Mouse (Mus musculus): ENCODE results near the gene Rab1b.

Gene Rab1b

GRCm38 (mm10) chr19:5071545-5072369 lies 35.1 kb downstream of the Rab1b start:
- no peak for DNase-seq (ENCODE audit: low spot score in 2 of 2)

DNA sequence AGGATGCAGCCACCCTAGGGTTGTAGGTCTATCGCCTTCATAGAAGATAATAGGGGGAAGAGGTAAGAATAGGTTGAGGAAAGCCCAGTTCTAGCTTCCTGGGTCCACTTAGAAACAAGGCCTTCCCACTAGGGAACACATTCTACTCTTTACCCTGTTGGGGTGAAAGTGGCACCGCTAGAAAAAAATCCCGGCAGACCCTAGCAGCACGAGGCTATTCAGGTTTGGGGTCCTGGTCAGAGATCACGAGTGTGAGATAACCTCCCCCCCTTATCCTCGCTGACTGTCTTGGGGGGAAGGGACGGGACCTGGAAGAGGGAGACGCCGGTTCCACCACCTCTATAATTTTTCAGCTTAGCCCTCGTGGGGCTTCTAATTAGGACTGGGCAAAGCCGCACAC lies 35.8 kb downstream of the Rab1b start:
- DNase-seq (ENCODE audit: low spot score in 2 of 2): no peak

DNA sequence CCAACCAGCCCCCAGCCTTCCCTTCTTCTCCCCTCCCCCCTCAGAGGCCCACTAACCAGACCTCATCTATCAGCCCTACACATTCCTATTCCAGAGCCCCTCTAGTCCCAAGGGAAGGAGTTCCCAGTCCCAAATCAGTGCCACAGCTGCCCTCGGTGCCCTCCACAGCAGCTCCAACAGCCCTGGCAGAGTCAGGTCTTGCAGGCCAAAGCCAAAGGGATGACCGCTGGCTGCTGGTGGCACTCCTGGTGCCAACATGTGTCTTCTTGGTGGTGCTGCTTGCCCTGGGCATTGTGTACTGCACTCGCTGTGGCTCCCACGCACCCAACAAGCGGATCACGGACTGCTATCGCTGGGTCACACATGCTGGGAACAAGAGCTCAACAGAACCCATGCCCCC lies 36.9 kb downstream of the Rab1b start:
- DNase-seq (ENCODE audit: low spot score in 2 of 2): no peak

- DNase-seq (ENCODE audit: low spot score in 2 of 2): no peak
These were observed 37.4 kb downstream of the Rab1b start for GRCm38 (mm10) chr19:5069486-5069885.

DNA sequence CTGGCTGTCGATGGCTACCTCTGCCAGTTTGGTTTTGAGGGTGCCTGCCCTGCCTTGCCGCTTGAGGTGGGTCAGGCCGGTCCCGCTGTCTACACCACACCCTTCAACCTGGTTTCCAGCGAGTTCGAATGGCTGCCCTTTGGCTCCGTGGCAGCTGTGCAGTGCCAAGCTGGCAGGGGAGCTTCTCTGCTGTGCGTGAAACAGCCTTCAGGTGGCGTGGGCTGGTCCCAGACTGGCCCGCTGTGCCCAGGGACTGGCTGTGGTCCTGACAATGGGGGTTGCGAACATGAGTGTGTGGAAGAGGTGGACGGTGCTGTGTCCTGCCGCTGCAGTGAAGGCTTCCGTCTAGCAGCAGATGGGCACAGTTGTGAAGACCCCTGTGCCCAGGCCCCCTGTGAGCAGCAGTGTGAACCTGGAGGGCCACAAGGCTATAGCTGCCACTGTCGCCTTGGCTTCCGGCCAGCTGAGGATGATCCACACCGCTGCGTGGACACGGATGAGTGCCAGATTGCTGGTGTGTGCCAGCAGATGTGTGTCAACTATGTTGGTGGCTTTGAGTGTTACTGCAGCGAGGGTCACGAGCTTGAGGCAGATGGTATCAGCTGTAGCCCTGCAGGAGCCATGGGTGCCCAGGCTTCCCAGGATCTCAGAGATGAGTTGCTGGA lies 38.2 kb downstream of the Rab1b start:
- DNase-seq (ENCODE audit: low spot score in 2 of 2): no peak

DNA sequence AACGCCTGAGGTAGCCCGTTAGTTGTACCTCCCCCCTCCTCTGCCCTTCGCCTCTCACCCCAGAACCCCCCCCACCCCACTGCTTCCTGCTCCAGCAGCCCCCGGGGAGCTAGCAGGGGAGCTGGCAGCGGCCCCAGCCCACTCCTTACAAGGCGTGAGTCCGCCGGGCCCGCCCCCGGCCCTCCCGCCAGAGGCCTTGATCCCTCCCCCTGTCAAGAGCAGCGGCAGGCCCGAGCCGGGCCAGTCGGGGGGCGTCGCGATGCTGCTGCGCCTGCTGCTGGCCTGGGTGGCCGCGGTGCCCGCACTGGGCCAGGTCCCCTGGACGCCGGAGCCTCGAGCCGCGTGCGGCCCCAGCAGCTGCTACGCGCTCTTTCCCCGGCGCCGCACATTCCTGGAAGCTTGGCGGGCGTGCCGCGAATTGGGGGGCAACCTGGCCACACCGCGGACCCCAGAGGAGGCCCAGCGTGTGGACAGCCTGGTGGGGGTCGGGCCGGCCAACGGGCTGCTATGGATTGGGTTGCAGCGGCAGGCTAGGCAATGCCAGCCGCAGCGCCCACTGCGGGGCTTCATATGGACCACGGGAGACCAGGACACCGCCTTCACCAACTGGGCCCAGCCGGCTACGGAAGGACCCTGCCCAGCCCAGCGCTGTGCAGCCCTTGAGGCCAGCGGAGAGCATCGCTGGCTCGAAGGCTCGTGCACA lies 38.9 kb downstream of the Rab1b start, which contains the start of gene Cd248:
Gene Cd248 (plus strand): TSS at position 212 of the 703 bp plus-strand sequence.
- DNase-seq (ENCODE audit: low spot score in 2 of 2): no peak

GRCm38 (mm10) chr19:5067040-5067799 lies 39.7 kb downstream of the Rab1b start:
- no peak for DNase-seq (ENCODE audit: low spot score in 2 of 2)

GRCm38 (mm10) chr19:5065104-5065503 lies 41.8 kb downstream of the Rab1b start:
- DNase-seq (ENCODE audit: low spot score in 2 of 2): no peak

GRCm38 (mm10) chr19:5062446-5062845 lies 44.4 kb downstream of the Rab1b start:
- DNase-seq (ENCODE audit: low spot score in 2 of 2): no peak

DNA sequence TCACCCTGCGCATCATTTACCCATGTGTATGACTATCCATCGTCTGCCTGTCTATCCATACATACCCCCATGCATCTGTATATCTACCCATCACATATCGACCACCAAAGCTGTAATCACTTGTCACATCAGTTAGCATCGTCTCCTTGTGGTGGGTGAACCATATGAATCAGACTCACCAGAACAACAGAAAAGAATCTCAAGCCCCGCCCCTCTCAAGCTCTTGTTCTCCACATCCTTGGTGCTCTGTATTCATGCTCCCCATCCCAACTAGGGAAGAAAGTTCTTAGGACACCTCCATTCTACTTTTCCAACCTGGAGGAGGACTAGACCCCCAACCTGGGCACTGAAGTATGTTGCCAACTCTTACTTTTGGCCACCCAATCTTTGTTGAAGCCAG lies 44.8 kb downstream of the Rab1b start:
- no peak for DNase-seq (ENCODE audit: low spot score in 2 of 2)

GRCm38 (mm10) chr19:5060365-5061330 lies 46.2 kb downstream of the Rab1b start:
- no peak for DNase-seq (ENCODE audit: low spot score in 2 of 2)

DNA sequence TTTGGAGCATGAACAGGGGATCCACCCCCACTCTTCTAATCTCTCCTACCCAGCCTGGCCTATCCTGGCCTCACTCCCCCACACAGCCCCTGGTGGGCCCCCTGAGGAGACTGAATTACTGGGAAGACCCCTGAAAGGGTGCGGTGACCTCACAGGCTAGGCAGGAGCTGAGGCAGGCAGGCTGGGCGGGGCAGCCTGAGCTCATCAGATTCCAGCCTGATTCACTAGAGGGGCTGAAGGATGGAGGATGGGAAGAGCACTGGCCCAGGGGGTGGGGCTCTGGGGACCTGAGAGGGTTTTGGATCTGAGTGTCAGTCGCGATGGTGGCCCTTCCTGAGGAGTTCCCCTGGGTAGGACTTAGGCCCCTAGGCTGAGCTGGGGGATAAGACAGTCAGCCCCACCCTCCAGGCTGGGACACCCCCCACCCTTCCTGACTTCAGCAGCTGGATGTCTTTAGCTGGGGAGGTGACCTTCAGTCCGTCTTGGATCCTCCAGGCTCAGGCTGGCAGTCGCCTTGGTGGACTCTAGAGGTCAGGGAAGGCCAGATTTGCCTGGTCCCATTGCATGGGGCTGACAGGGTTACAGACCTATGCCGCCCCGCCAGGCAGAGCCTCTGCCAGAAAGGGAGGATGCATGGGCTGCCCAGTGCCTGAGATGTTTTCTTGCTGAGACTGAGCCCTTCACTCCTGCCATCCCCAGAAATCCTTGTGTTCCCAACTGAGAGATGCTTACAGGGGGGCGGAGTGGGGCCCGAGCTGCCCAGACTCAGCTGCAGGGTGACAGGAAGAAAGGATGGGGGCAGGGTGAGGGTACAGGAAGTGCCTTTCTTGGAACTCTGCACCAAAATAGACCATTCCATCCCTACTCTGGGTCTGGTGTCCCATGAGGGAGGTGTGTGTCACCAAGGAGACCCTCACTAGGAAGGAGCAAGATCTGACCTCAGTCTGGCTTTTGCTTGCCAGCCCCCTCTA lies 47.8 kb downstream of the Rab1b start:
- no peak for DNase-seq (ENCODE audit: low spot score in 2 of 2)

- DNase-seq (ENCODE audit: low spot score in 2 of 2): no peak
These were observed 48.7 kb downstream of the Rab1b start for GRCm38 (mm10) chr19:5057876-5058775.

DNA sequence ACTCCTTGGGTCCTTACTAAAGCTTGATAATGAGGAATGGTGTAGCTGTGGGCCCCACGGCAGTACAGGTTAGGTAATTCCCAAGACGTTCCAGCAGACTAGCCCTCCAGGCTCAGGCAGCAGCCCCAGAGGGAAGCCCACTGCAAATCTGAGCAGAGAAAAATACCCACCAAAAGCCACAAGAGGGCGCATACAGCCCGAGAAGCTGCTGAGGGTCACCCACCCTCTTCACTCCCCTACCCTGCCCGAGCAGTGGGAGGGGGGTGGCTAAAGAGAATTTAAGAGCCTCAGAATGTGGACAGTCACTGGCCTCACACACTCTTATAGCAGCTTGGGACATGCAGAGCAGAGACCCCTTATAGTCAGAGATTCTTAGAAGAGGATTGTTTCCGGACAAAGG lies 50.6 kb downstream of the Rab1b start:
- no peak for DNase-seq (ENCODE audit: low spot score in 2 of 2)

DNA sequence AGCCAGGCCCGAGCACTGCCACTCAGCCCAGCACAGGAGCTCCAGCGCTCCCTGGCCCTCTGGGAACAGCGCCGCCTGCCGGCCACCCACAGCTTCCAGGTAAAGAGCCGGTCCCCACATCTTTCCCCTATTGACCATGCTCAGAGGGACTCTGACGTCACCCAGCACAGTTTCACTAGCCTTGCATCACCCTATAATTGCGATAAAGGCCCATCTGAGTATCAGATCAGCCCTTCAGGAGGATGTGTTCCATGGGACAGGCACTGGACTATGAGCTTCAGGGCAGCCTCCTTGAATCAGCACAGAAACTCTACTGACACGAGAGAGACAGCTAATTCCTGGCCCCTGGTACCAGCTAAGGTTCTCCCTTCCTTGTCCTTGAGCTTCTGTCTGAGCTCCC lies 53.0 kb downstream of the Rab1b start:
- no peak for DNase-seq (ENCODE audit: low spot score in 2 of 2)

DNA sequence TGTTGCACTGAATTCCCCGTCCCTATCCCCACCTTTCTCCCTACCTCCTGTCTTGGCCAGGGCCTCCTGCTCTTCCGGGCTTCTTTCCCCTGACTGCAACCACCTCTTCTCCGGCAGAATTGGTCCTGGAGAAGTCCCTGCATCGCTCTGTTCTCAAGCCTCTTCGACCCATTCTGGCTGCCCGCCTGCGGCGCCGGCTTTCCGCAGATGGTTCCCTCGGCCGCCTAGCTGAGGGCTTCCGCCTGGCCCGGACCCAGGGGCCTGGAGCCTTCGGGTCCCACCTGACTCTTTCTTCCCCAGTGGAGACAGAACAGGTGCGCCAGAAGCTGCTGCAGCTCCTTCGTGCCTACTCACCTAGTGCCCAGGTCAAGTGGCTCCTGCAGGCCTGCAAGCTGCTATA lies 54.0 kb downstream of the Rab1b start:
- no peak for DNase-seq (ENCODE audit: low spot score in 2 of 2)

GRCm38 (mm10) chr19:5052166-5052822 lies 54.6 kb downstream of the Rab1b start:
- DNase-seq (ENCODE audit: low spot score in 2 of 2): no peak

GRCm38 (mm10) chr19:5051515-5051914 lies 55.4 kb downstream of the Rab1b start:
- no peak for DNase-seq (ENCODE audit: low spot score in 2 of 2)

Measured in frontal cortex, postnatal 14 days (tissue).